ENCODE assay signal across 25 mouse cellular contexts in genomic region chr9:15289251-15289650, GRCm38 (mm10). TPM values are rescaled to one million over a fixed set of nuclear protein-coding genes. Genes with fewer than 3 reads are reported as not detected.
DNase-seq lines count a peak whose midpoint lies in the region; ATAC-seq and TF ChIP-seq lines count a peak whose summit lies in the region.
"Had no signal": no experiment of that assay in that cellular context is flagged by ENCODE, and none has a peak within 500 bp of the region (broad histone marks: within the 10 kb centered on the region; RNA-seq: fewer than 3 reads in every experiment).

No protein-coding gene starts in this region.

- H3K27me3 ChIP-seq in G1E (ENCODE audit: insufficient read depth, low read length) = no peaks in the 10 kb centered on the region
- H3K27me3 ChIP-seq in liver, embryonic 11.5 days (replicated peaks; ENCODE audit: control insufficient read depth, insufficient read depth, low read length) = no peaks in the 10 kb centered on the region
- H3K27me3 ChIP-seq in liver, postnatal 0 days (ENCODE audit: insufficient read depth, low read length) = no peaks in the 10 kb centered on the region
- H3K27me3 ChIP-seq: intestine, embryonic 15.5 days; limb, embryonic 13.5 days; neural tube, embryonic 15.5 days had no signal

- peaks cover 35% of the 10 kb centered on the region for H3K36me3 ChIP-seq in G1E (replicated peaks)
- H3K36me3 ChIP-seq in liver, embryonic 11.5 days (ENCODE audit: control insufficient read depth, insufficient read depth, low read length) = no peaks in the 10 kb centered on the region; the same call in 1 of the 2 replicates
- peaks cover 15% of the 10 kb centered on the region; the same call in 1 of the 2 replicates for H3K36me3 ChIP-seq in liver, postnatal 0 days (replicated peaks; ENCODE audit: insufficient read depth, low read length)
- H3K36me3 ChIP-seq: intestine, embryonic 15.5 days had no signal

- no peaks in the 10 kb centered on the region for H3K9me3 ChIP-seq in G1E (replicated peaks)
- H3K9me3 ChIP-seq in liver, embryonic 11.5 days (ENCODE audit: control insufficient read depth, low read length) = no peaks in the 10 kb centered on the region
- H3K9me3 ChIP-seq in liver, postnatal 0 days (ENCODE audit: low read length) = no peaks in the 10 kb centered on the region
- H3K9me3 ChIP-seq: hindbrain, embryonic 10.5 days; intestine, embryonic 15.5 days; limb, embryonic 13.5 days; neural tube, embryonic 15.5 days had no signal

- no peak overlapping the region for H3K4me2 ChIP-seq in liver, embryonic 11.5 days
- no peak overlapping the region for H3K4me2 ChIP-seq in liver, postnatal 0 days (ENCODE audit: low read depth, low read length)
- H3K4me2 ChIP-seq: intestine, embryonic 15.5 days; limb, embryonic 13.5 days; lung, embryonic 14.5 days; midbrain, embryonic 11.5 days; neural tube, embryonic 15.5 days had no signal

- TF ChIP-seq CTCF in G1E (IDR thresholded peaks at IDR 0.05; ENCODE audit: low read depth, low read length) = no peak
- TF ChIP-seq CTCF in liver, postnatal 0 days (IDR thresholded peaks at IDR 0.05; ENCODE audit: low read depth) = no peak
- no peak for TF ChIP-seq CTCF in gastrocnemius, adult 2 months (IDR thresholded peaks at IDR 0.05)

- H3K4me3 ChIP-seq in G1E (ENCODE audit: low read depth, low read length) = no peak overlapping the region
- no peak overlapping the region for H3K4me3 ChIP-seq in liver, embryonic 11.5 days (ENCODE audit: low read depth, low read length)
- no peak overlapping the region for H3K4me3 ChIP-seq in liver, postnatal 0 days (ENCODE audit: low read depth, low read length)
- no peak overlapping the region for H3K4me3 ChIP-seq in gastrocnemius, adult 2 months
- H3K4me3 ChIP-seq: hindbrain, embryonic 10.5 days; intestine, embryonic 15.5 days; limb, embryonic 13.5 days; neural tube, embryonic 15.5 days had no signal

- H3K9ac ChIP-seq in liver, embryonic 11.5 days (ENCODE audit: low read depth, low read length) = no peak overlapping the region
- H3K9ac ChIP-seq in liver, postnatal 0 days (replicated peaks) = no peak overlapping the region
- H3K9ac ChIP-seq: intestine, embryonic 15.5 days; limb, embryonic 13.5 days; lung, embryonic 14.5 days; neural tube, embryonic 15.5 days had no signal

- peak; percentile 42 for DNase-seq in G1E (ENCODE audit: low spot score)
- peak; percentile 54 for DNase-seq in c-Kit-positive CD71-negative TER-119-negative erythroid progenitor cells, embryonic 14.5 days (ENCODE audit: low read depth)
- no peak for DNase-seq in liver, embryonic 11.5 days (ENCODE audit: low spot score)
- no peak for DNase-seq in liver, postnatal 0 days
- no peak for DNase-seq in testis, postnatal 14 days (ENCODE audit: low spot score)
- DNase-seq in gastrocnemius, adult 2 months = no peak
- DNase-seq in right cerebral cortex, postnatal 10 days (ENCODE audit: low spot score in 2 of 2) = no peak
- DNase-seq: adrenal gland, postnatal 14 days; cerebellum, adult 11-12 months; cerebellum, postnatal 25 days; heart, adult 18-20 months; kidney, postnatal 4 days; lung, embryonic 14.5 days; right cerebral cortex, adult 18-20 months; thymus, postnatal 14 days had no signal

- intact Hi-C loops in gastrocnemius, adult 2 months (cut with DNase I) = no loop called here

- ATAC-seq in G1E (ENCODE audit: extremely low read depth, insufficient number of reproducible peaks, low FRiP score, poor library complexity, severe bottlenecking) = peak; percentile 96
- peak; percentile 86 for ATAC-seq in liver, embryonic 11.5 days (replicated peaks; ENCODE audit: low FRiP score)
- ATAC-seq in liver, postnatal 0 days = peak; percentile 84
- ATAC-seq in cerebellum, adult (ENCODE audit: insufficient number of reproducible peaks, low FRiP score, low TSS enrichment) = no peak
- ATAC-seq: forebrain, embryonic 14.5 days; hindbrain, embryonic 16.5 days; intestine, embryonic 15.5 days had no signal

- H3K4me1 ChIP-seq in G1E (ENCODE audit: insufficient read depth, low read depth, low read length) = peaks cover 30% of the 10 kb centered on the region
- peaks cover 8% of the 10 kb centered on the region for H3K4me1 ChIP-seq in liver, embryonic 11.5 days (replicated peaks; ENCODE audit: control insufficient read depth, insufficient read depth, low read length)
- H3K4me1 ChIP-seq in liver, postnatal 0 days (ENCODE audit: insufficient read depth) = peaks cover 6% of the 10 kb centered on the region; the same call in 1 of the 2 replicates
- H3K4me1 ChIP-seq: hindbrain, embryonic 10.5 days; intestine, embryonic 15.5 days; limb, embryonic 13.5 days; neural tube, embryonic 15.5 days had no signal

- WGBS in liver, embryonic 11.5 days = 30% methylated on average over 6 of the region's 6 CpGs
- 32% methylated on average over 6 of the region's 6 CpGs for WGBS in liver, postnatal 0 days (ENCODE audit: insufficient replicate concordance)

- TF ChIP-seq EP300 in liver, postnatal 0 days (IDR thresholded peaks at IDR 0.05; ENCODE audit: low read depth) = peak; percentile 94

- no peak overlapping the region for H3K27ac ChIP-seq in liver, embryonic 11.5 days (ENCODE audit: low read depth, low read length)
- H3K27ac ChIP-seq in liver, postnatal 0 days (ENCODE audit: low read depth) = no peak overlapping the region
- no peak overlapping the region for H3K27ac ChIP-seq in gastrocnemius, adult 2 months
- H3K27ac ChIP-seq: hindbrain, embryonic 10.5 days; intestine, embryonic 15.5 days; limb, embryonic 13.5 days; neural tube, embryonic 15.5 days had no signal

RNA-seq across cellular contexts. Expression of gene Med17, which starts 9.5 kb away (rescaled TPM):
- 28.9 and 38.2 TPM in 2 replicates for total RNA-seq in G1E (2014; fragmentation: Nextera tagmentation)
- total RNA-seq in G1E (2017) = 56.3 and 59.6 TPM in 2 replicates
- polyA plus RNA-seq in G1E (2012) = 15.7 and 17.0 TPM in 2 replicates
- 41.9 and 47.3 TPM in 2 replicates for polyA plus RNA-seq in liver, embryonic 11.5 days (2014; fragmentation: Nextera tagmentation; extraction: Ambion mirVana)
- polyA plus RNA-seq in liver, postnatal 0 days (2015; fragmentation: Nextera tagmentation; extraction: Ambion mirVana) = 12.3 and 13.6 TPM in 2 replicates
- 10 to 100 TPM in 1 of 2 experiments, 1 to 10 TPM in 1; 6.5 to 11.7 TPM for total RNA-seq in gastrocnemius, adult 2 months (2021)

RNA-seq across cellular contexts. Expression of gene Taf1d, which starts 16.8 kb away (rescaled TPM):
- total RNA-seq in G1E (2014; fragmentation: Nextera tagmentation) = 250 and 268 TPM in 2 replicates
- 657 and 752 TPM in 2 replicates for total RNA-seq in G1E (2017)
- polyA plus RNA-seq in G1E (2012) = 12.9 and 17.9 TPM in 2 replicates
- polyA plus RNA-seq in liver, embryonic 11.5 days (2014; fragmentation: Nextera tagmentation; extraction: Ambion mirVana) = 95.1 and 110 TPM in 2 replicates
- polyA plus RNA-seq in liver, postnatal 0 days (2015; fragmentation: Nextera tagmentation; extraction: Ambion mirVana) = 30.5 and 31.1 TPM in 2 replicates
- total RNA-seq in gastrocnemius, adult 2 months (2021) = 100 to 1,000 TPM; 101 to 103 TPM

RNA-seq across cellular contexts. Expression of gene 4931406C07Rik, which starts 17.0 kb away (rescaled TPM):
- 26.9 and 28.0 TPM in 2 replicates for total RNA-seq in G1E (2014; fragmentation: Nextera tagmentation)
- 10.0 and 12.8 TPM in 2 replicates for total RNA-seq in G1E (2017)
- polyA plus RNA-seq in G1E (2012) = 1.6 and 1.8 TPM in 2 replicates
- 4.2 and 4.5 TPM in 2 replicates for polyA plus RNA-seq in liver, embryonic 11.5 days (2014; fragmentation: Nextera tagmentation; extraction: Ambion mirVana)
- polyA plus RNA-seq in liver, postnatal 0 days (2015; fragmentation: Nextera tagmentation; extraction: Ambion mirVana) = 26.4 and 27.6 TPM in 2 replicates
- 1 to 10 TPM; 3.4 to 3.6 TPM for total RNA-seq in gastrocnemius, adult 2 months (2021)

RNA-seq across cellular contexts. Expression of gene Vstm5, which starts 50.4 kb away (rescaled TPM):
- total RNA-seq in G1E (2014; fragmentation: Nextera tagmentation) = not detected in 2 replicates
- not detected in 2 replicates for total RNA-seq in G1E (2017)
- polyA plus RNA-seq in G1E (2012) = not detected in 2 replicates
- polyA plus RNA-seq in liver, embryonic 11.5 days (2014; fragmentation: Nextera tagmentation; extraction: Ambion mirVana) = 0.84 and 1.4 TPM in 2 replicates
- 0.22 and 0.39 TPM in 2 replicates for polyA plus RNA-seq in liver, postnatal 0 days (2015; fragmentation: Nextera tagmentation; extraction: Ambion mirVana)
- not detected for total RNA-seq in gastrocnemius, adult 2 months (2021)
- total RNA-seq: gastrocnemius, adult 8-10 months had no signal
- polyA plus RNA-seq: C2C12 had no signal

Comparison
In these comparisons a context has a peak if more than half of its experiments do, and no peak if none do; other contexts are left out.
1. DNase-seq: peak in G1E (single experiment) and c-Kit-positive CD71-negative TER-119-negative erythroid progenitor cells, embryonic 14.5 days (single experiment); none in liver, embryonic 11.5 days (single experiment), liver, postnatal 0 days (single experiment), testis, postnatal 14 days (single experiment), gastrocnemius, adult 2 months (single experiment) and right cerebral cortex, postnatal 10 days (0 of 2).